Mouse (Mus musculus): ENCODE results near the gene Zfp280c. TPM values are rescaled to one million over a fixed set of nuclear protein-coding genes. Genes with fewer than 3 reads are reported as not detected.

Zfp280c gene
- total RNA-seq, 2 experiments from 2014 or later, result 17.5 to 19.8 TPM

DNA sequence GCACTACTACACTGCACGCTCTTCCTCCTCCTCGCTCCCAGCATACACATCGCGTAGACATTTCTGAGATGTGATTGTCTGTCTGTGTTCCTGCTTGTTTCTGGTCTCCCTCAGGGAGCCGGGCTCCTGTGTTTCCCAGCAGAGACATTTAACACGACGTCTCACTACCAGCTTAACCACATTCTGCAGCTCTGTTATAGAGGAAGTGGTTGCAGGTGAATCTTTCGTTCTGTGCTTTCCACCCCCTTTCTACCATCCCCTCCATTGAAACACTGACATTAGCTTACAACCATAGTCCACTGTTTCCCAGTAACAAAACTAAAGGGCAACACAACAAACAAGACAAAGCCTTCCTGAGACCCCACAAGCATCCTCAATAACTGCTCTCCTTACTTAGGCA lies 100.5 kb downstream of the Zfp280c start:
- no peak for DNase-seq (ENCODE audit: low spot score in 2 of 2)

Small RNA genes within 50 kb of the gene (microRNA-seq; reads per million reads assigned to microRNA genes)
- 0 reads per million in 2 experiments for gene Gm27828

Other genes starting within 250 kb of the Zfp280c start
- under 1 TPM; 0.89 to 0.99 TPM for gene Elf4, start 131.4 kb downstream of the Zfp280c start, total RNA-seq (2021)
- 10 to 100 TPM; 22.7 to 28.3 TPM for gene Aifm1, start 80.9 kb downstream of the Zfp280c start, total RNA-seq (2021)
- gene Rab33a, start 75.2 kb downstream of the Zfp280c start, total RNA-seq (2021), result 10 to 100 TPM; 18.3 to 21.5 TPM
- 10 to 100 TPM; 55.3 to 57.7 TPM for gene Slc25a14, start 28.9 kb upstream of the Zfp280c start, total RNA-seq (2021)
- not detected for gene Gpr119, start 80.0 kb upstream of the Zfp280c start, total RNA-seq (2021)
- 1 to 10 TPM; 3.9 to 5.8 TPM for gene Rbmx2, start 100.5 kb upstream of the Zfp280c start, total RNA-seq (2021)

All from layer of hippocampus, adult 18-20 months (tissue).